Mouse (Mus musculus) kidney, postnatal 25 days (tissue): ENCODE data around the gene Vmn1r139.
"Not testable (repeated sequence)": the region's sequence is repeated elsewhere in the genome, so short reads cannot be mapped to it uniquely, and the experiment has no call there.

Experiments
- DNase-seq, 2 experiments: peaks; one replicate each; pipeline ENCODE4 v3.0.0; 2021; ENCODE audit warnings: mixed read lengths in 2 of 2

The Vmn1r139 gene

GRCm38 (mm10) chr7:22068757-22069156, at the start of gene Vmn1r139:
TSS of gene Vmn1r139 (plus strand) at chr7:22069057.
- not testable (repeated sequence) for DNase-seq

GRCm38 (mm10) chr7:22028797-22029196, 40.1 kb upstream of the Vmn1r139 start, which contains the start of gene Vmn1r138:
TSS of gene Vmn1r138 (minus strand) at chr7:22028897.
- not testable (repeated sequence) for DNase-seq

GRCm38 (mm10) chr7:22056205-22056604, 12.7 kb upstream of the Vmn1r139 start, which contains the start of gene Gm6176:
TSS of gene Gm6176 (minus strand) at chr7:22056305.
- DNase-seq: not testable (repeated sequence)

- DNase-seq: not testable (repeated sequence)
Measured at GRCm38 (mm10) chr7:22118145-22118544, 49.3 kb downstream of the Vmn1r139 start, which contains the start of gene Gm16451. TSS of gene Gm16451 (minus strand) at chr7:22118245.

GRCm38 (mm10) chr7:22134641-22135040, 65.8 kb downstream of the Vmn1r139 start, which contains the start of gene Gm10666:
TSS of gene Gm10666 (minus strand) at chr7:22134741.
- DNase-seq: not testable (repeated sequence)
